ENCODE assay signal across 7 mouse cellular contexts in the genomic region with DNA sequence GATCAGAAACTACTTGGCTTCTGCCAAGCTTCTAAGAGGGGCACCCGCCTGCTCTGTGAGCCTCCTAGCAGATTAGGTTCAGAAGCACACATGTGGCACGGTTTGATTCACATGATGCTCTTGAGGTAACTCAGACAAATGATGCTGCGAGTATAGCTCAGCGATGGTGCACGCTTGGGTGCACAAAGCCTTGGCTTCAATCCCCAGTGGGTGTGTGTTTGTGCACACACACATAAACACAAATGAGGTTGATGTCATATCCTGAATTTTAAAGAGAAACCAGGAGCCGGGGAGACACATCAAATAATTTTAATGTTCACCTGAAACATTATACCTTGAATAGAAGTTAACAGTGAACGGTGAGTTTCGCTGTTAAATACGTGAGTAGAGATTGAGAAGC. TPM values are rescaled to one million over a fixed set of nuclear protein-coding genes. Genes with fewer than 3 reads are reported as not detected.
DNase-seq lines count a peak whose midpoint lies in the region; ATAC-seq and TF ChIP-seq lines count a peak whose summit lies in the region.

No protein-coding gene starts in this region.

- no peaks in the 10 kb centered on the region for H3K9me3 ChIP-seq in lung, embryonic 15.5 days
- H3K9me3 ChIP-seq in embryonic facial prominence, embryonic 12.5 days, result no peaks in the 10 kb centered on the region
- H3K9me3 ChIP-seq in hindbrain, postnatal 0 days (ENCODE audit: low read length), result no peaks in the 10 kb centered on the region

- no peaks in the 10 kb centered on the region for H3K27me3 ChIP-seq in lung, embryonic 15.5 days
- no peaks in the 10 kb centered on the region for H3K27me3 ChIP-seq in embryonic facial prominence, embryonic 12.5 days
- H3K27me3 ChIP-seq in hindbrain, postnatal 0 days (ENCODE audit: insufficient read depth, low read length), result no peaks in the 10 kb centered on the region

- DNase-seq in lung, postnatal 25 days (ENCODE audit: low spot score), result no peak
- peak; percentile 65 for DNase-seq in hindbrain, postnatal 0 days (ENCODE audit: low spot score)
- peak; percentile 63 for DNase-seq in retina, postnatal 1 day
- DNase-seq in adrenal gland, postnatal 25 days, result no peak

- H3K4me1 ChIP-seq in lung, embryonic 15.5 days, result peaks cover 20% of the 10 kb centered on the region; the same call in 1 of the 2 replicates
- H3K4me1 ChIP-seq in embryonic facial prominence, embryonic 12.5 days, result peaks cover 10% of the 10 kb centered on the region
- H3K4me1 ChIP-seq in hindbrain, postnatal 0 days (ENCODE audit: insufficient read depth, low read length), result no peaks in the 10 kb centered on the region

- WGBS in lung, embryonic 15.5 days, result 68% methylated on average over 9 of the region's 9 CpGs
- 71% methylated on average over 9 of the region's 9 CpGs for WGBS in embryonic facial prominence, embryonic 12.5 days
- WGBS in hindbrain, postnatal 0 days, result 42% methylated on average over 9 of the region's 9 CpGs

- no peak overlapping the region for H3K9ac ChIP-seq in lung, embryonic 15.5 days
- H3K9ac ChIP-seq in embryonic facial prominence, embryonic 12.5 days, result no peak overlapping the region
- H3K9ac ChIP-seq in hindbrain, postnatal 0 days (replicated peaks; ENCODE audit: low read length), result peak overlapping the region; percentile 13; the same call in 1 of the 2 replicates

- H3K27ac ChIP-seq in lung, embryonic 15.5 days, result no peak overlapping the region
- H3K27ac ChIP-seq in embryonic facial prominence, embryonic 12.5 days, result no peak overlapping the region
- peak overlapping the region; percentile 54; the same call in 1 of the 2 replicates for H3K27ac ChIP-seq in hindbrain, postnatal 0 days

- peak overlapping the region; percentile 51 for H3K4me2 ChIP-seq in lung, embryonic 15.5 days
- H3K4me2 ChIP-seq in embryonic facial prominence, embryonic 12.5 days (replicated peaks), result peak overlapping the region; percentile 40
- H3K4me2 ChIP-seq in hindbrain, postnatal 0 days (ENCODE audit: low read depth, low read length), result peak overlapping the region; percentile 52

- no peak for ATAC-seq in lung, embryonic 15.5 days (ENCODE audit: borderline replicate concordance, extremely low read depth, low FRiP score, low TSS enrichment)
- no peak for ATAC-seq in embryonic facial prominence, embryonic 12.5 days (ENCODE audit: insufficient number of reproducible peaks, insufficient read depth, low FRiP score, low TSS enrichment)
- peak; percentile 37; the same call in 1 of the 2 replicates for ATAC-seq in hindbrain, postnatal 0 days
- no peak for ATAC-seq in erythroblast, adult 5-6 weeks (replicated peaks; ENCODE audit: low FRiP score, poor library complexity, severe bottlenecking)

- H3K4me3 ChIP-seq in lung, embryonic 15.5 days, result peak overlapping the region; percentile 9; the same call in 1 of the 2 replicates
- no peak overlapping the region for H3K4me3 ChIP-seq in embryonic facial prominence, embryonic 12.5 days
- H3K4me3 ChIP-seq in hindbrain, postnatal 0 days (ENCODE audit: low read length), result peak overlapping the region; percentile 26

- no peak for TF ChIP-seq CTCF in hindbrain, postnatal 0 days (IDR thresholded peaks at IDR 0.05; ENCODE audit: low read depth)

- H3K36me3 ChIP-seq in lung, embryonic 15.5 days, result no peaks in the 10 kb centered on the region
- H3K36me3 ChIP-seq in embryonic facial prominence, embryonic 12.5 days, result no peaks in the 10 kb centered on the region
- no peaks in the 10 kb centered on the region for H3K36me3 ChIP-seq in hindbrain, postnatal 0 days (ENCODE audit: insufficient read depth, low read length)

RNA-seq across cellular contexts. Expression of gene Ttc7b, which starts 6.6 kb away (rescaled TPM):
- 4.6 and 5.2 TPM in 2 replicates for polyA plus RNA-seq in lung, embryonic 15.5 days (2015; fragmentation: Nextera tagmentation; extraction: Ambion mirVana)
- polyA plus RNA-seq in embryonic facial prominence, embryonic 12.5 days (2016; fragmentation: Nextera tagmentation; extraction: Ambion mirVana), result 5.1 and 5.3 TPM in 2 replicates
- 45.6 and 51.2 TPM in 2 replicates for total RNA-seq in hindbrain, postnatal 0 days (2014; rRNA removed)
- polyA plus RNA-seq in hindbrain, postnatal 0 days (2015; fragmentation: Nextera tagmentation; extraction: Ambion mirVana), result 8.3 and 8.6 TPM in 2 replicates
- total RNA-seq in erythroblast, adult 5-6 weeks (2015; ENCODE audit: low replicate concordance), result 2.1 and 10.0 TPM in 2 replicates
- total RNA-seq in erythroblast, adult 5-6 weeks (2017; ENCODE audit: low replicate concordance), result 6.5 and 7.0 TPM in 2 replicates
- total RNA-seq in adrenal gland, postnatal 25 days (2021), result 72.3 and 92.8 TPM in 2 replicates

Comparison
In these comparisons a context has a peak if more than half of its experiments do, and no peak if none do; other contexts are left out.
1. DNase-seq: peak in hindbrain, postnatal 0 days (single experiment) and retina, postnatal 1 day (single experiment); none in lung, postnatal 25 days (single experiment) and adrenal gland, postnatal 25 days (single experiment).
2. Peak in every context shown above with its lines, with median percentiles within 50 percentile points of each other: H3K4me2 ChIP-seq.